Mouse (Mus musculus): ENCODE measurements around the gene Cpsf4.

GRCm38 (mm10) chr5:145167306-145167661 lies 271 bp downstream of the Cpsf4 start:
- TF ChIP-seq CTCF (IDR thresholded peaks at IDR 0.05; ENCODE audit: low read depth) (no peak), EP300 (IDR thresholded peaks at IDR 0.05; ENCODE audit: low read depth) (no peak)
